Mouse (Mus musculus) CH12.LX (cell line): ENCODE measurements around the gene Shtn1. TPM values are rescaled to one million over a fixed set of nuclear protein-coding genes. Genes with fewer than 3 reads are reported as not detected.

Experiments used
- DNase-seq: peaks from one replicate; pipeline ENCODE4 v3.0.0-alpha.2; 2013; ENCODE audit errors: extremely low read depth
- H3K27ac ChIP-seq: 2 replicates; pipeline ENCODE4 v1.5.1; 2012; ENCODE audit warnings: low read depth, mild to moderate bottlenecking, control low read depth, moderate library complexity; ENCODE audit not compliant: insufficient read depth
- H3K27me3 ChIP-seq: replicated peaks from 2 replicates; pipeline ENCODE3; 2012; ENCODE audit warnings: inconsistent platforms
- H3K36me3 ChIP-seq, 2 experiments: replicated peaks in 1 of 2; 2 replicates each; pipeline versions ENCODE3 to v1.6.1; 2012; ENCODE audit warnings: inconsistent platforms in 1 of 2, low read length in 1 of 2, mild to moderate bottlenecking in 1 of 2, mixed read lengths in 1 of 2, moderate library complexity in 1 of 2; ENCODE audit not compliant: control insufficient read depth in 1 of 2, insufficient read depth in 1 of 2
- H3K4me1 ChIP-seq, 2 experiments: 2 replicates each; pipeline ENCODE4 v1.6.1; 2012; ENCODE audit warnings: inconsistent platforms in 1 of 2, moderate library complexity in 1 of 2; ENCODE audit not compliant: insufficient read depth in 2 of 2, control insufficient read depth in 1 of 2
- H3K4me2 ChIP-seq: 2 replicates; pipeline ENCODE4 v1.6.1; 2012; ENCODE audit warnings: low read depth, mild to moderate bottlenecking, control low read depth; ENCODE audit not compliant: poor library complexity, insufficient read depth, severe bottlenecking
- H3K4me3 ChIP-seq, 3 experiments: fragments of 150-350 bp in 1 of 3; sonication (generic) in 1 of 3; replicated peaks in 1 of 3; 2 replicates each; pipeline versions ENCODE3 to v1.5.1; 2011 to 2012; ENCODE audit warnings: low read depth in 2 of 3, low read length in 2 of 3, mild to moderate bottlenecking in 2 of 3, moderate library complexity in 2 of 3, control low read depth in 1 of 3, improper control_type of control experiment in 1 of 3, inconsistent platforms in 1 of 3, mixed read lengths in 1 of 3; ENCODE audit not compliant: poor library complexity in 1 of 3
- H3K79me2 ChIP-seq: replicated peaks from 2 replicates; pipeline ENCODE4 v1.6.1; 2012; ENCODE audit warnings: mild to moderate bottlenecking, moderate library complexity; ENCODE audit not compliant: control insufficient read depth, poor library complexity, insufficient read depth, severe bottlenecking; ENCODE audit errors: extremely low read depth
- H3K9ac ChIP-seq: 2 replicates; pipeline ENCODE4 v1.6.1; 2012; ENCODE audit warnings: low read depth, mild to moderate bottlenecking, control low read depth, moderate library complexity; ENCODE audit not compliant: insufficient read depth
- H3K9me3 ChIP-seq: replicated peaks from 2 replicates; pipeline ENCODE3; 2012; ENCODE audit warnings: low read length, inconsistent platforms, mixed read lengths
- CHD1 ChIP-seq: IDR thresholded peaks from 2 replicates; pipeline ENCODE4 v1.6.1; 2012; ENCODE audit warnings: low read depth, low read length, improper control_type of control experiment, inconsistent platforms
- CTCF ChIP-seq, 2 experiments: IDR thresholded peaks in 1 of 2; conservative IDR thresholded peaks in 1 of 2; 2 replicates each; pipeline ENCODE4 v1.5.1; 2011 to 2012; ENCODE audit warnings: low read depth in 2 of 2, low read length in 2 of 2, improper control_type of control experiment in 1 of 2, inconsistent platforms in 1 of 2, mild to moderate bottlenecking in 1 of 2, moderate library complexity in 1 of 2
- EP300 ChIP-seq: IDR thresholded peaks from 2 replicates; pipeline ENCODE4 v1.6.1; 2011; ENCODE audit warnings: low read length, improper control_type of control experiment
- IRF4 ChIP-seq: IDR thresholded peaks from 2 replicates; pipeline ENCODE4 v1.6.1; 2014; ENCODE audit warnings: low read depth, mild to moderate bottlenecking, inconsistent platforms, low read length, improper control_type of control experiment
- JUN ChIP-seq: IDR thresholded peaks from 2 replicates; pipeline ENCODE4 v1.6.1; 2011; ENCODE audit warnings: low read depth, mild to moderate bottlenecking, low read length, improper control_type of control experiment, moderate library complexity; ENCODE audit not compliant: insufficient read depth
- KAT2A ChIP-seq: IDR thresholded peaks from 2 replicates; pipeline ENCODE4 v1.6.1; 2012; ENCODE audit warnings: low read length, improper control_type of control experiment, inconsistent platforms; ENCODE audit not compliant: insufficient replicate concordance
- MYC ChIP-seq: IDR thresholded peaks from 2 replicates; pipeline ENCODE4 v1.6.1; 2011; ENCODE audit warnings: low read depth, mild to moderate bottlenecking, improper control_type of control experiment, low read length
- NELFE ChIP-seq: IDR thresholded peaks from 2 replicates; pipeline ENCODE4 v1.6.1; 2011; ENCODE audit warnings: low read depth, low read length, improper control_type of control experiment
- NRF1 ChIP-seq: IDR thresholded peaks from 2 replicates; pipeline ENCODE4 v1.6.1; 2014; ENCODE audit warnings: low read depth, mild to moderate bottlenecking, inconsistent platforms, low read length, improper control_type of control experiment, moderate library complexity
- PAX5 ChIP-seq: IDR thresholded peaks from 2 replicates; pipeline ENCODE4 v1.6.1; 2012; ENCODE audit warnings: low read length, inconsistent platforms, mixed read lengths
- POLR2A ChIP-seq: IDR thresholded peaks from 2 replicates; pipeline ENCODE4 v1.6.1; 2011; ENCODE audit warnings: low read depth, mild to moderate bottlenecking, improper control_type of control experiment, low read length
- RAD21 ChIP-seq: IDR thresholded peaks from 2 replicates; pipeline ENCODE4 v1.6.1; 2011; ENCODE audit warnings: low read depth, mild to moderate bottlenecking, low read length, improper control_type of control experiment, moderate library complexity
- RCOR1 ChIP-seq: conservative IDR thresholded peaks from 2 replicates; pipeline ENCODE4 v1.6.1; 2012; ENCODE audit warnings: low read depth, mild to moderate bottlenecking, inconsistent platforms, low read length, improper control_type of control experiment
- ZKSCAN1 ChIP-seq: IDR thresholded peaks from 2 replicates; pipeline ENCODE4 v1.6.1; 2012; ENCODE audit warnings: low read depth, inconsistent platforms, low read length, improper control_type of control experiment, borderline replicate concordance
- ZNF384 ChIP-seq: IDR thresholded peaks from 2 replicates; pipeline ENCODE4 v1.6.1; 2012; ENCODE audit warnings: low read depth, low read length, improper control_type of control experiment, inconsistent platforms
- dilution Hi-C: fragments of 300-500 bp; cut with MboI; formaldehyde crosslinking; loops from 2 replicates; pipeline ENCODE4 v1.14.3; 2020; ENCODE audit warnings: low sequenced_read_pairs; ENCODE audit not compliant: extremely low pct_unique_long_range_greater_than_20kb, extremely low pct_ligation_motif_present
- in situ Hi-C: fragments of 300-500 bp; cut with MboI; formaldehyde crosslinking; loops from 3 replicates; pipeline ENCODE4 v1.14.3; 2019; ENCODE audit warnings: low sequenced_read_pairs, low pct_ligation_motif_present, low pct_unique_long_range_greater_than_20kb, mixed read lengths
- polyA plus RNA-seq: library from polyadenylated mRNA; unstranded; fragments of >175 nt; gene quantifications from 2 replicates; pipeline ENCODE4 v1.2.1, GENCODE M21; 2012; ENCODE audit warnings: low read depth; ENCODE audit not compliant: insufficient read length
- total RNA-seq, 2 experiments: library from RNA; depleted of rRNA; stranded (reverse); fragments of 300-350 nt in 1 of 2; fragments of >200 nt in 1 of 2; gene quantifications; 2 replicates each; pipeline ENCODE4 v1.2.3; 2012 to 2014

Shtn1 gene
- total and polyA plus RNA-seq, 3 experiments: 6.4 to 20.9 (median 12.1) TPM

DNA sequence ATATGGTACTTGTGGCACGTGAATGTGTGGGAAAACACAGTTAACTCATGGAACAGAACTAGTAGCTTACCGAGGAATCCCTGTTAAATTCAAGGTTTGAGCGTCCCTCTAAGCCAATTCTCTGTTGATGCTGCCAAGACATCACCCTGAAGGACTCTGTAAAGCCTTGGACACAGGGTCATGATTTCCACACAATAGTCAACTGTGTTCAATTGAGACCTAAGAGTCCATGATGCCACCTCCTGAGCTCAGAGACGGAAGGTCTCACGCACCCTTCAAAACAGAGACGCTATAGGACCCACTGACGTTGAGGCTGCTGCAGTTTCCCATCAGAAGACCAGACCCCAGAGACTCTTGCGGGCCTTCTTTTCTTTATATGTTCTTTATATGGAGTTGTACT is 101.8 kb downstream of the Shtn1 start:
- Histone ChIP-seq H3K4me2 (no peak overlapping the region), H3K27ac (no peak overlapping the region), H3K4me1 (peaks cover 7 to 25% of the 10 kb centered on the region in 2 experiments), H3K9ac (no peak overlapping the region), H3K79me2 (no peaks in the 10 kb centered on the region), H3K36me3 (peaks cover 12 to 65% of the 10 kb centered on the region in 2 experiments), H3K27me3 (no peaks in the 10 kb centered on the region), H3K9me3 (no peaks in the 10 kb centered on the region), H3K4me3 (no peak overlapping the region)
- in situ Hi-C loops: loop anchor here (10.0 kb wide), 1 partner anchor 49 kb away; no protein-coding TSS in a partner anchor
- dilution Hi-C loops: no loop called here
- DNase-seq: no peak
- TF ChIP-seq CHD1 (no peak), POLR2A (no peak), NELFE (no peak)

DNA sequence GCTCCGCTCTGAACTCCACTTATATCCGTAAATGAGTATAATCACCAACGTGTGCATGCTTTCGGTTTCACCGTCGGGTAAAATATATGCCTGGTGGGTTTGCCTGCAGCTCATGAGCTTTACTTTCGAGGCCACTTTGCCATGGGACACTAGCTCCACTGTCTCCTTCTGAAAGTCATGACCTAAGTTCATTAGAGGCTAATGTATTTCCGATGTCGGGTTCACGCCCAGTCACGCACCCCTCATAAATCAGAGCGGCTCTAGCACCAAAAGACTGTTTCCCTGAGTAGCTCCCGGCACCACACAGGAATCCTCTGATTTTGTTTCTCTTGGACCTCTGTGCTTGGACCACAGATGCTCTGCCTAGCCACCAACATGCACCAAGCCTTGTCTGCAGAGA is 105.1 kb downstream of the Shtn1 start:
- no peak for DNase-seq
- no peaks in the 10 kb centered on the region for H3K79me2 ChIP-seq
- in situ Hi-C loops (loop anchor here (10.0 kb wide), 1 partner anchor 46 kb away; no protein-coding TSS in a partner anchor), dilution Hi-C loops (no loop called here)
- H3K27ac ChIP-seq: no peak overlapping the region
- peaks cover 0 to 9% of the 10 kb centered on the region in 2 experiments; a peak in 2 of 4 replicates for H3K4me1 ChIP-seq
- no peak overlapping the region for H3K9ac ChIP-seq
- no peaks in the 10 kb centered on the region for H3K27me3 ChIP-seq
- H3K4me3 ChIP-seq: no peak overlapping the region
- TF ChIP-seq ZNF384 (no peak), ZKSCAN1 (no peak), MYC (no peak), EP300 (no peak), NRF1 (no peak), CTCF (conservative IDR thresholded peaks at IDR 0.05 in 1 of 2, IDR thresholded peaks at IDR 0.05 in 1 of 2; ENCODE audit: low read depth in 2 of 2, low read length in 2 of 2) (no peak), RCOR1 (no peak), IRF4 (no peak), RAD21 (no peak), KAT2A (no peak), JUN (no peak), PAX5 (no peak)
- H3K4me2 ChIP-seq: no peak overlapping the region
- H3K36me3 ChIP-seq: peaks cover 8 to 44% of the 10 kb centered on the region in 2 experiments
- no peaks in the 10 kb centered on the region for H3K9me3 ChIP-seq
